Mouse (Mus musculus): ENCODE measurements at regions not wholly inside any gene's neighbourhood (a gene's known extent, or its start where the extent isn't known, plus 50 kb on each side); places are given as distances from the start of the nearest gene placed in this dataset.

DNA sequence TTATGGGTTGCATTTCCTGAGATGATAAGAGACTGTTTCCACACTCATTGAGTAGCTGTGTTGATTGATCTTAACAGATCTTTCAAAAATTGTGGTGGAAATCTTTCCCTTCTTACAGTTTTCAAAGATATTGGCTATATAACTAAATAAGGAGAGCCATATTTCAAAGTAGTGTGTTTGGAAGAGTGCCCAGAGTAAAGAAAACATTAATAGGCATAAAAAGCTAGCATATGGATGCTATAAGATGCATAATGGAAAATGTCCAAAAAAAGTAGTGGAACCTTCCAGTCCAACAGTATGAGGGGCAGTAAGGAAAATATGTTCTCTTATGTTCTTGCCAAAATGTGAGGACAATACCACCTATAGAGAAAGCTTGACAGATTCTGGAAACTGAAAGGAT lies 137.2 kb upstream of the Speer3 start:
- no peak for DNase-seq

GRCm38 (mm10) chr5:13658301-13658700 lies 133.1 kb upstream of the Speer3 start:
- peak; percentile 34 for DNase-seq

DNA sequence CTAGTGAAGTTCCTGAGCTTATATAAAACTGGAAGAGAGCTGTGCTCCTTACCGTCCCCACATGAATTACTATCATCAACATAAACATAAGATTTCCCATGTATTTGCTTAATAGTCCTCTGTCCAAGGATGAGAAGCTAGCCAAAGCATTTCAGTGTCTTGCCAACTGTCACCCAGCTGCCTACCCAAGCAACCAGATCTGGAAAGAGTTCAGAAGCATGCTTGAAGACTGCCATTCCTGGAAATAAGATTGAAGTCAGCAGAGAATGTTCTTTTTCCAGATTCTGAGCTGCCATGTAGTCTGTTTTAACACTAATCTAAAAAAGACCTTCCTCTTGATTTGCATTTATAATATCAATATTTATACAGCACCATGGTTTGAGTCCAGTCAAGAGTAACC lies 131.9 kb upstream of the Speer3 start:
- no peak for DNase-seq

GRCm38 (mm10) chr5:13667444-13667843 lies 124.0 kb upstream of the Speer3 start:
- DNase-seq, result no peak

GRCm38 (mm10) chr5:13668840-13669239 lies 122.6 kb upstream of the Speer3 start:
- DNase-seq, result no peak

GRCm38 (mm10) chr5:13690929-13691806 lies 100.3 kb upstream of the Speer3 start:
- DNase-seq, result no peak

DNA sequence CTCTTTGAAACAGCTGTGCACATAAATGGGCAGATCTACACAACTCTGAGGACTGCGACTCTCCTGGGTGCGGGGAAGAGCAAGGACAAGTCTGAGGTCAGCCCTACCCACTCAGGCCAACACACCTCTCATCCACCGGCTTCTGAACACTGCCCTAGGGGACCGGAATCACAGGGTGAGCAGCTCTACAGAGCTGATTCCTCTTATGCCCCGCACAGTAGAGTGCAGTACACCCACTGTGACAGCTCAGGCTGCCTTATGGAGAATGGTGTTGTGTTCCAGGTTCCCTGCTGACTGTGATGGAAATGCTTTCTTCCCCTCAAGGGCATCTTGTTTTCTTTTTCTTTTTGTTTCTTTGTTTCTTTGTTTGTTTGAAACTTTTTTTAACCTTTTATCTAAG lies 96.6 kb upstream of the Speer3 start:
- no peak for DNase-seq
